Mouse (Mus musculus) cerebellum, adult 2 months (tissue): ENCODE measurements around the gene Slc8b1.

Experiments
- CTCF ChIP-seq: fragments of 200-500 bp; IDR thresholded peaks from 2 replicates; pipeline ENCODE4 v1.5.1; 2011; ENCODE audit warnings: low read depth, mild to moderate bottlenecking, control low read depth, low read length, moderate library complexity, borderline replicate concordance; ENCODE audit not compliant: insufficient read depth
- POLR2A ChIP-seq: fragments of 200-500 bp; IDR thresholded peaks from 2 replicates; pipeline ENCODE4 v1.6.1; 2011; ENCODE audit warnings: low read length, control low read depth, borderline replicate concordance; ENCODE audit not compliant: insufficient read depth

- TF ChIP-seq CTCF (peak; percentile 57; the same call in 1 of the 2 replicates), POLR2A (no peak)
Measured at GRCm38 (mm10) chr5:120525737-120526136, 14.8 kb downstream of the Slc8b1 start.
